11 mouse cellular contexts compared by ENCODE assay signal in genomic region chr2:164022104-164022503, GRCm38 (mm10). TPM values are rescaled to one million over a fixed set of nuclear protein-coding genes. Genes with fewer than 3 reads are reported as not detected.
"Had no signal": no experiment of that assay in that cellular context is flagged by ENCODE, and none has a peak within 500 bp of the region (broad histone marks: within the 10 kb centered on the region; RNA-seq: fewer than 3 reads in every experiment).

No protein-coding gene starts in this region.

- DNase-seq: liver, embryonic 13.5 days; liver, postnatal 0 days; lung, adult 2 months; lung, postnatal 14 days; midbrain, embryonic 14.5 days; right cerebral cortex, postnatal 14 days; thymus, adult 2 months; thymus, postnatal 25 days; thymus, postnatal 4 days had no signal

- ATAC-seq: liver, postnatal 0 days; midbrain, embryonic 16.5 days had no signal

RNA-seq across cellular contexts. Expression of gene Pabpc1l, which starts 3.1 kb away (rescaled TPM):
- total RNA-seq: megakaryocyte-erythroid progenitor cell, adult 5-6 weeks had no signal
